Mouse (Mus musculus) hindbrain, embryonic 16.5 days (tissue): ENCODE measurements at regions not wholly inside any gene's neighbourhood (a gene's known extent, or its start where the extent isn't known, plus 50 kb on each side); places are given as distances from the start of the nearest gene placed in this dataset.
A peak's percentile ranks its signal among the peaks of the same experiment; 100 is the strongest.

Experiments
- ATAC-seq: fragments of 200-750 bp; cut with Nextera tagmentation; 2 replicates; pipeline ENCODE4 v1.8.0; 2017; ENCODE audit warnings: moderate TSS enrichment, moderate library complexity
- H3K27ac ChIP-seq: fragments of 300-500 bp; sonication (generic); 2 replicates; pipeline ENCODE4 v1.5.1; 2014; ENCODE audit warnings: low read depth, mild to moderate bottlenecking, control low read depth, low read length, moderate library complexity
- H3K27me3 ChIP-seq: fragments of 300-500 bp; sonication (generic); replicated peaks from 2 replicates; pipeline ENCODE4 v1.6.1; 2014; ENCODE audit warnings: low read length; ENCODE audit not compliant: control insufficient read depth, insufficient read depth
- H3K36me3 ChIP-seq: fragments of 300-500 bp; sonication (generic); 2 replicates; pipeline ENCODE4 v1.6.1; 2014; ENCODE audit warnings: mild to moderate bottlenecking, low read length, moderate library complexity, mixed read lengths; ENCODE audit not compliant: control insufficient read depth, insufficient read depth
- H3K4me1 ChIP-seq: fragments of 300-500 bp; sonication (generic); 2 replicates; pipeline ENCODE4 v1.6.1; 2014; ENCODE audit warnings: low read depth, low read length; ENCODE audit not compliant: control insufficient read depth, insufficient read depth
- H3K4me2 ChIP-seq: fragments of 300-500 bp; sonication (generic); 2 replicates; pipeline ENCODE4 v1.6.1; 2014; ENCODE audit warnings: mild to moderate bottlenecking, low read length, control low read depth, moderate library complexity
- H3K4me3 ChIP-seq: fragments of 300-500 bp; sonication (generic); 2 replicates; pipeline ENCODE4 v1.5.1; 2014; ENCODE audit warnings: mild to moderate bottlenecking, low read length, control low read depth, moderate library complexity
- H3K9ac ChIP-seq: fragments of 300-500 bp; sonication (generic); 2 replicates; pipeline ENCODE4 v1.6.1; 2014; ENCODE audit warnings: low read depth, mild to moderate bottlenecking, control low read depth, low read length, moderate library complexity
- H3K9me3 ChIP-seq: fragments of 300-500 bp; sonication (generic); 2 replicates; pipeline ENCODE4 v1.6.1; 2014; ENCODE audit warnings: mild to moderate bottlenecking, low read length, moderate library complexity; ENCODE audit not compliant: control insufficient read depth
- WGBS: fragments of 180-500 bp; shearing (Covaris S2); extraction: QIAGEN DNeasy Blood & Tissue Kit; methylation state at CpG from one replicate; pipeline ENCODE4 v1.1.7; 2014; 5-methylcytosine and 5-hydroxymethylcytosine counted together

GRCm38 (mm10) chr3:153051566-153051965 is 69.5 kb upstream of the St6galnac5 start:
- H3K4me1 ChIP-seq, result no peaks in the 10 kb centered on the region
- ATAC-seq, result no peak
- H3K9me3 ChIP-seq, result peaks cover 5% of the 10 kb centered on the region; the same call in 1 of the 2 replicates
- no peaks in the 10 kb centered on the region for H3K36me3 ChIP-seq
- H3K27ac ChIP-seq, result no peak overlapping the region
- no peak overlapping the region for H3K4me3 ChIP-seq
- no peak overlapping the region for H3K9ac ChIP-seq
- no peak overlapping the region for H3K4me2 ChIP-seq
- no peaks in the 10 kb centered on the region for H3K27me3 ChIP-seq

- ATAC-seq, result no peak
- Histone ChIP-seq H3K4me1 (no peaks in the 10 kb centered on the region), H3K36me3 (no peaks in the 10 kb centered on the region), H3K4me3 (no peak overlapping the region), H3K27me3 (no peaks in the 10 kb centered on the region), H3K9ac (no peak overlapping the region), H3K27ac (no peak overlapping the region), H3K9me3 (peaks cover 5% of the 10 kb centered on the region; the same call in 1 of the 2 replicates), H3K4me2 (no peak overlapping the region)
- 78% methylated on average over 2 of the region's 2 CpGs for WGBS
These were observed 63.3 kb upstream of the St6galnac5 start for GRCm38 (mm10) chr3:153045328-153045727.

- H3K9ac ChIP-seq, result no peak overlapping the region
- ATAC-seq, result 0 out of 2 replicates have a peak, but pooled peaks have one; percentile 45
- H3K27me3 ChIP-seq, result no peaks in the 10 kb centered on the region
- H3K4me1 ChIP-seq, result no peaks in the 10 kb centered on the region
- no peak overlapping the region for H3K4me2 ChIP-seq
- H3K27ac ChIP-seq, result no peak overlapping the region
- WGBS, result 91% methylated on average over 6 of the region's 6 CpGs
- H3K9me3 ChIP-seq, result no peaks in the 10 kb centered on the region
- no peaks in the 10 kb centered on the region for H3K36me3 ChIP-seq
- no peak overlapping the region for H3K4me3 ChIP-seq
These were observed 51.9 kb upstream of the St6galnac5 start for GRCm38 (mm10) chr3:153033980-153034379.
